Mouse (Mus musculus) ovary, postnatal 36 days (tissue): ENCODE measurements around the gene Oxsr1.
"Not testable (repeated sequence)": the region's sequence is repeated elsewhere in the genome, so short reads cannot be mapped to it uniquely, and the experiment has no call there.

Source experiments
- DNase-seq: peaks from one replicate; pipeline ENCODE4 v3.0.0; 2022; ENCODE audit warnings: low spot score, mixed read lengths

The Oxsr1 gene

GRCm38 (mm10) chr9:119322289-119323259 is at the start of gene Oxsr1:
Gene Oxsr1 (minus strand): TSS chr9:119322427.
- DNase-seq: peak; percentile 99

DNA sequence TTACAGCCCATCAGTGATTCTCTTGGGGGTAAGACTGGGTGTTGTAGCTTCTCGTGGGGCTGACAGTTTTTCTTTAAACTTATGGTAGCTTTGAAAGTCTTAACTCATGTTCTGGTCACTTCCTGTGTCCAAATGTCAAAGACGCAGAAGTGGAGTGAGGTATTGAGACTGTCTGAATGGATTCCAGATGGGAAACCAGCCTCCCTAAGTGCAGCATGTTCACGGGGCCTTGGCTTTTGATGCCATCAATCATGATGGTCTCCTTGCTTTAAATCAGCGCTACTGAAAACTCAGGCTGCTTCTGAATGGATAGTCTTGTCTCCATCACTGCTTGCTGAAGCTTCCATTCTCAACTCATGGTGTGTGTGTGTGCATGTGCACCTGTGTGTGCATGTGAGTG is 49.0 kb upstream of the Oxsr1 start:
- no peak for DNase-seq

DNA sequence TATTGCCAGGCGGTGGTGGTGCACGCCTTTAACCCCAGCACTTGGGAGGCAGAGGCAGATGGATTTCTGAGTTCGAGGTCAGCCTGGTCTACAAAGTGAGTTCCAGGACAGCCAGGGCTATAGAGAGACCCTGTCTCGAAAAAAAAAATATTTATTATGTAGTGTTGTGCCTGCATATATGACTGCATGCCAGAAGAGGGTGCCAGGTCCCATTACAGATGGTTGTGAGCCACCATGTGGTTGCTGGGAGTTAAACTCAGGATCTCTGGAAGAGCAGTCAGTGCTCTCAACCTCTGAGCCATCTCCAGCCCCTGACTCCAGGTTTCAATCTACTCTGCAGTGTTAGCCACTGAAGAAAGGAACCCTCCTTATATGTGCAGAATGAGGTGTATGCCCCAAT is 48.5 kb upstream of the Oxsr1 start:
- DNase-seq: not testable (repeated sequence)

DNA sequence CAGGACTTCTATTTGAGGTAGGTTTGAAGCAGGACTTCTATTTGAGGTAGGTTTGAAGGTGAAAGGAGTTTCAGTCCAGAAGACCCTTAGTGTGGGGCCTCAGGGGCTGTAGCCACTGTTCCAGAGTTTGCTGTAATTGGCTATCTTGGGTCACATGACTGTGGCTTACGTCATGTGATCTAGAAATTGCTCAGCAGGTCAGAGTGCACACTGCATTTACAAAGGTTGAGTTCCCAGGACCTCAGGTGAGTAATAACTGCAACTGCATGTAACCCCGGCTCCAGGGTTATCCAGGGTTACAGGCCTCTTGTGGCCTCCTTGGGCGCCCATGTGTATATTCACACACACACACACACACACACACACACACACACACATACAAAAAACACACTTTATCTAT is 46.1 kb upstream of the Oxsr1 start:
- no peak for DNase-seq

- no peak for DNase-seq
Observed at GRCm38 (mm10) chr9:119365284-119365683, 43.1 kb upstream of the Oxsr1 start, which contains the start of gene Slc22a14. Gene Slc22a14 (minus strand): TSS chr9:119365553.

GRCm38 (mm10) chr9:119363229-119363628 is 41.0 kb upstream of the Oxsr1 start:
- DNase-seq: no peak

GRCm38 (mm10) chr9:119361416-119361815 is 39.2 kb upstream of the Oxsr1 start:
- DNase-seq: no peak

DNA sequence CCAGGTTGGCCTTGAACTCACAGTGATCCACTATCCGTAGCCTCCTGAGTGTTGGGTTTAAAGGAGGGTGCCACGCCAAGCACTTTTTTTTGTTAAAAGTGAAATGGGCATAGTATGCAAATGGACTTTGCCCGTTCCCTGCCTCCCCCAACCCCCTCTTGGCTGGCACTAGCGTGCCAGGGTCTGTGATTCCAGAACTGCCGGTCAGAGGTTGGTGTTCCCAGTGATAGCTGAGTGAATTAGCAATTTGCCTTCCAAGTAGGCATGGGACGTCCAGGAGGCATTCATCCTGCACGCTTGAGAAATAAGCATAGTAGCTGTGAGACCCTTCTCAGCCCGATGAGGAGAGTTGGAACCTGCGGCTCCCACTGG is 35.8 kb upstream of the Oxsr1 start:
- no peak for DNase-seq

DNA sequence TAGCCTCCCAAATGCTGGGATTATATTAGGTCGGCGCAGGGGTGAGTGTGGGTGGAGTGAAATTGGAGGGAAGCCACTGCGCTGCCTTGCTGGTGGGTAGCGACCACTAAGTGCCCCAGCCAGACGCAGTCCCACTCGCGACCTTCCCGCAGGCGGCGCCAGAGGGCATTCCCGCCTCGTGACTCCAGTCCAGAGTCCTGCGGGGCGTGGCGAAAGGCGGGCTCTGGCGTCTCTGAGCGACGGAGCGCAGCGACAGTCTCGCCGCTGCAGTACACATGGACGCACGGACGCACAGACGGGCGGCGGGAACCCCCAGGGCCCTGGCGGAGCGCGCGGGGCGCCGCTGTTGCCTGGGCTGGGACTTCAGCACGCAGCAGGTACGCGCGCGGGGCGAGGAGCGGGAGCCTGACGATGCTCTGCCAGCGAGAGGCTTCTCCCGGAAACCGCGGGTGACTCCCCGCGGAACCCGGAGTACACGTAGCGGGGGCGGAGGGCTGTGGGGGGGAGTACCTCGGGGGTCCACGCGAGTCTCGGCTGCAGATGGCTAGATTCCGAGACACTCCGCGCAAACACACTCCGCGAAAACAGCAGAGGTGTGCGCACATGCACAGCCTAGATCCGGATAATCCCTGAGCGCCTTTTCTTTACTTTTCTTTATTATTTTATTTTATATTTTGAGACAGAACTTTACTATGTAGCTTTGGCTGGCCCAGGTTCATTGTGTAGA is 35.3 kb upstream of the Oxsr1 start, which contains the start of gene Xylb:
TSS of gene Xylb (plus strand) at position 51 of the 727 bp plus-strand sequence.
- DNase-seq: peak; percentile 90

- DNase-seq: no peak
Observed at GRCm38 (mm10) chr9:119355943-119356342, 33.7 kb upstream of the Oxsr1 start.

- no peak for DNase-seq
Observed at GRCm38 (mm10) chr9:119353926-119354325, 31.7 kb upstream of the Oxsr1 start.

DNA sequence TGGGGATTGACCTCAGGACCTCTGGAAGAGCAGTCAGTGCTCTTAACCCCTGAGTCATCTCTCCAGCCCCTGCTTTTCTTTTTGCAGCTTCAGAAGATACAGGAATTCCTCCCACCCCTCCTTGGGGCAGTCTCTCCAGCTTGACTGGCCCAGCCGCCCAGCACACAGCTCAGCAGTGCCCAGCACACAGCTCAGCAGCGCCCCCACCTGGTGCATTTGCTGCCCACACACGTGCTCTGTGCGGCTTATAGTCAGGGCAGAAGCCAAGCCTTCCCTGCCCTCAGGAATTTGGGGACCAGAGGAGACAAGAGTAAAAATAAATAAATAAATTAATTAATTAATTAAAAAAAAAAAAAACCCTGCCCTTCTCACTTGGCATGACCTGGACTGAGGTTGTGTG is 29.8 kb upstream of the Oxsr1 start:
- DNase-seq: peak; percentile 77

GRCm38 (mm10) chr9:119350947-119351705 is 28.9 kb upstream of the Oxsr1 start:
- no peak for DNase-seq

GRCm38 (mm10) chr9:119350531-119350930 is 28.3 kb upstream of the Oxsr1 start:
- DNase-seq: no peak

DNA sequence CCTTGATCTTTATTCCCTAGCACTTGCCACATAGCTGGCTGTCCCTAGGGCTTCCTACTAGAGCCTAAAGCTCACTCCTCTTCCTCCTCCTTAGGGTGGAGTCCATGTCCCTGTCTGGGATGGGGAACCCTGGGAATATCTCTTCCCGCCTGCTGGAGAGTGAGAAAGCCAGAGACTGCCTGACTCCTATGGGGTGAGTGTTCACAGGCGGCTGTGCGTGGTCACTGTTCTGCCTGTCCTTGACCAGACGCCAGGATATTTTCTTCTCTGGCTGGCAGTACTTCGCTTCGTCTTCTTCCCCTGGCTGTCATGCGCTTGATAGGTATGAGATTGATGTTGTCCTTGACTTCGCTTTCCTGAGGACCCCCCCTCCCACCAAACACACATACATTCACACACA is 24.1 kb upstream of the Oxsr1 start:
- DNase-seq: no peak

DNA sequence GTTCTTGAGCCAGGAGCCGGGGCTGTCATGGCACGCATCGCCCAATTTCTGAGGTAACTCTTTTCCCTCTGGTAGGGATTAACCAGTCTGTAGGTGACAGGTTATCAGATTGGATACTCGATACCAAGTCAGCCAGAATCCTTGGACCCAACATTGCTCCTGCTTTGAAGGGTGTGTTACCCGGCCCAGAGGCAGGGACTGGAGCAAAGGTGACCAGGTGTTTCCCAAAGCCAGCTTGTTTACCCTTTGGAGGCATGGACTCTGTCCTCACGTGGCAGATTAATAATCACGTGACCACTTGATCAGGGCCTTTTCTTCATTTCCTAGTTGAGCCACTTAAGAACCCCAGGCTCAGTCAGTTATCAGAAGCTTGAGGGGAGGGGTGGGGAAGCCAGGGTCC is 20.5 kb upstream of the Oxsr1 start:
- DNase-seq: no peak

- peak; percentile 91 for DNase-seq
Observed at GRCm38 (mm10) chr9:119340909-119341816, 18.9 kb upstream of the Oxsr1 start, which contains the start of gene Myd88. Gene Myd88 (minus strand): TSS chr9:119341411.

GRCm38 (mm10) chr9:119340212-119340580 is 18.0 kb upstream of the Oxsr1 start:
- no peak for DNase-seq

DNA sequence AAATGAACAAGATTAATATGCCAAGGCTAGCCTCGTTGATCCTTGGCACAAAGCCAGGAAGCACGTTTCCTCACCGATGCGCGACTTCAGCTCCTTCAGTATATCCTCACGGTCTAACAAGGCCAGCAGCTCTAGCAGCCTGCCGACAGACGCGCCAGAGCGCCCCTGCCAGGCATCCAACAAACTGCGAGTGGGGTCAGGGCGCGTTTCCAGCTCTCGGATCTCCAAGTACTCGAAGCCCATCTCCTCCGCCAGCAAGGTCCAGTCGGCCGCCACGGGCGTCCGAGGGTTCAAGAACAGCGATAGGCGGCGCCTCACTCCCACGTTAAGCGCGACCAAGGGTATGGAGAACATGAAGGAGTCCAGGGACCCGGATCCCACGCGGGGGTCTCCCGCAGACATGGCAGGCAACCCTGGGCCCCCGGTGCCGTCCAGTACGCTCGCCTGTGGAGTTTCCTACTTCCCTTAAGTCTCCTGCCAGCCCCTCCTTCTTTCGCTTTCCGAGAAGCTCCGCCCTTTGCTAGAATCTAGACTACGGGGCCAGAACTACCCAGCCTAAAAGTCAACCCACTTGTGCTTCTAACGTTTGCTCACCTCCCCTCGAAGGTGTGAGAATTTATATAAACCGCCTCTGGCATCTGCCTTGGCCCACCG is 17.5 kb upstream of the Oxsr1 start, which contains the start of gene Acaa1a:
TSS of gene Acaa1a (plus strand) at position 119 of the 654 bp plus-strand sequence.
- peak; percentile 76 for DNase-seq

- no peak for DNase-seq
Observed at GRCm38 (mm10) chr9:119339106-119339505, 16.9 kb upstream of the Oxsr1 start.
